Mouse (Mus musculus) kidney, adult 2 months (tissue): Measurements from ENCODE around the gene Dnajc16. TPM values are rescaled to one million over a fixed set of nuclear protein-coding genes. Genes with fewer than 3 reads are reported as not detected.

Source experiments
- DNase-seq: peaks from one replicate; pipeline ENCODE4 v3.0.0; 2021
- H3K27ac ChIP-seq: fragments of 200-500 bp; 2 replicates; pipeline ENCODE4 v1.5.1; 2012; ENCODE audit warnings: low read depth, low read length, control low read depth, inconsistent platforms; ENCODE audit not compliant: insufficient read depth
- H3K27me3 ChIP-seq: fragments of 200-500 bp; replicated peaks from 2 replicates; pipeline ENCODE4 v1.6.1; 2012; ENCODE audit warnings: mild to moderate bottlenecking, moderate library complexity, low read length, inconsistent platforms; ENCODE audit not compliant: control insufficient read depth, insufficient read depth
- H3K36me3 ChIP-seq: fragments of 200-500 bp; 2 replicates; pipeline ENCODE4 v1.6.1; 2012; ENCODE audit warnings: mild to moderate bottlenecking, moderate library complexity, low read length, inconsistent platforms; ENCODE audit not compliant: control insufficient read depth, insufficient read depth
- H3K4me1 ChIP-seq: fragments of 200-500 bp; 2 replicates; pipeline ENCODE4 v1.6.1; 2011; ENCODE audit warnings: low read length; ENCODE audit not compliant: control insufficient read depth, insufficient read depth
- H3K4me3 ChIP-seq: fragments of 200-500 bp; 2 replicates; pipeline ENCODE4 v1.5.1; 2011; ENCODE audit warnings: mild to moderate bottlenecking, low read depth, low read length, control low read depth; ENCODE audit not compliant: insufficient read depth
- CTCF ChIP-seq: fragments of 200-500 bp; conservative IDR thresholded peaks from 2 replicates; pipeline ENCODE4 v1.5.1; 2011; ENCODE audit warnings: low read depth, mild to moderate bottlenecking, control low read depth, low read length, moderate library complexity, mixed read lengths; ENCODE audit not compliant: insufficient read depth, insufficient read length
- POLR2A ChIP-seq: fragments of 200-500 bp; IDR thresholded peaks from one replicate; pipeline ENCODE4 v1.6.1; 2011; ENCODE audit warnings: low read depth, low read length, control low read depth
- WGBS: fragments of 180-500 bp; shearing (Covaris S2); methylation state at CpG from one replicate; pipeline ENCODE4 v1.1.7; 2018; 5-methylcytosine and 5-hydroxymethylcytosine counted together
- polyA plus RNA-seq: library from polyadenylated mRNA; depleted of rRNA; stranded (reverse); fragments of >200 nt; gene quantifications from 2 replicates; pipeline ENCODE4 v1.2.3, GENCODE M21; 2012; rRNA removed

The Dnajc16 gene
- polyA plus RNA-seq, 1 experiment: 12.6 TPM

GRCm38 (mm10) chr4:141720761-141721523 is 69.8 kb downstream of the Dnajc16 start:
- DNase-seq: no peak
- Histone ChIP-seq H3K4me1 (peaks cover 41% of the 10 kb centered on the region), H3K27me3 (no peaks in the 10 kb centered on the region), H3K36me3 (no peaks in the 10 kb centered on the region; the same call in 1 of the 2 replicates), H3K27ac (peak overlapping the region; percentile 53), H3K4me3 (no peak overlapping the region)
- TF ChIP-seq POLR2A (no peak), CTCF (no peak)
- WGBS: 13% methylated on average over 6 of the region's 6 CpGs

GRCm38 (mm10) chr4:141719304-141719703 is 71.4 kb downstream of the Dnajc16 start:
- no peak for DNase-seq
- Histone ChIP-seq H3K4me3 (no peak overlapping the region), H3K4me1 (peaks cover 41% of the 10 kb centered on the region), H3K27me3 (no peaks in the 10 kb centered on the region), H3K36me3 (no peaks in the 10 kb centered on the region; the same call in 1 of the 2 replicates), H3K27ac (no peak overlapping the region)
- 81% methylated on average over 1 of the region's 1 CpGs for WGBS
- TF ChIP-seq POLR2A (no peak), CTCF (no peak)

GRCm38 (mm10) chr4:141717633-141718032 is 73.1 kb downstream of the Dnajc16 start:
- H3K27me3 ChIP-seq: no peaks in the 10 kb centered on the region
- 75% methylated on average over 4 of the region's 4 CpGs for WGBS
- H3K36me3 ChIP-seq: peaks cover 2% of the 10 kb centered on the region; the same call in 1 of the 2 replicates
- H3K4me3 ChIP-seq: no peak overlapping the region
- TF ChIP-seq POLR2A: no peak
- TF ChIP-seq CTCF: no peak
- H3K4me1 ChIP-seq: peaks cover 38% of the 10 kb centered on the region
- no peak overlapping the region for H3K27ac ChIP-seq
- no peak for DNase-seq

- WGBS: 22% methylated on average over 2 of the region's 2 CpGs
- H3K27me3 ChIP-seq: no peaks in the 10 kb centered on the region
- H3K27ac ChIP-seq: peak overlapping the region; percentile 51; the same call in 1 of the 2 replicates
- H3K36me3 ChIP-seq: peaks cover 2% of the 10 kb centered on the region
- no peak for TF ChIP-seq CTCF
- no peak for TF ChIP-seq POLR2A
- no peak for DNase-seq
- peaks cover 22% of the 10 kb centered on the region for H3K4me1 ChIP-seq
- H3K4me3 ChIP-seq: no peak overlapping the region
Observed at GRCm38 (mm10) chr4:141715027-141715426, 75.7 kb downstream of the Dnajc16 start.

GRCm38 (mm10) chr4:141713598-141714142 is 77.1 kb downstream of the Dnajc16 start:
- 58% methylated on average over 5 of the region's 5 CpGs for WGBS
- H3K27ac ChIP-seq: no peak overlapping the region

GRCm38 (mm10) chr4:141711250-141711649 is 79.5 kb downstream of the Dnajc16 start:
- Histone ChIP-seq H3K4me3 (no peak overlapping the region), H3K27ac (no peak overlapping the region), H3K4me1 (peaks cover 20% of the 10 kb centered on the region), H3K36me3 (peaks cover 5% of the 10 kb centered on the region), H3K27me3 (no peaks in the 10 kb centered on the region)
- DNase-seq: no peak
- 100% methylated on average over 1 of the region's 1 CpGs for WGBS
- no peak for TF ChIP-seq POLR2A
- TF ChIP-seq CTCF: no peak

More at GRCm38 (mm10) chr4:141713598-141714142, 77.1 kb downstream of the Dnajc16 start:
- no peak for TF ChIP-seq POLR2A
- no peak for TF ChIP-seq CTCF
- Histone ChIP-seq H3K4me1 (peaks cover 20% of the 10 kb centered on the region), H3K36me3 (peaks cover 2% of the 10 kb centered on the region), H3K27me3 (no peaks in the 10 kb centered on the region), H3K4me3 (no peak overlapping the region)
- DNase-seq: no peak

Other genes with a start within 250 kb of the Dnajc16 start
- 10.2 and 10.5 TPM in 2 replicates for gene Fblim1, start 184.8 kb downstream of the Dnajc16 start, polyA plus RNA-seq
- gene Tmem82, start 172.3 kb downstream of the Dnajc16 start, polyA plus RNA-seq: 29.0 and 32.3 TPM in 2 replicates
- gene Slc25a34, start 167.1 kb downstream of the Dnajc16 start, polyA plus RNA-seq: 30.1 and 33.8 TPM in 2 replicates
- gene Plekhm2, start 126.0 kb downstream of the Dnajc16 start, polyA plus RNA-seq: 79.7 and 85.4 TPM in 2 replicates
- 18.2 and 25.8 TPM in 2 replicates for gene Rsc1a1, start 105.3 kb downstream of the Dnajc16 start, polyA plus RNA-seq
- 21.9 and 23.4 TPM in 2 replicates for gene Ddi2, start 67.5 kb downstream of the Dnajc16 start, polyA plus RNA-seq
- gene Agmat, start 44.3 kb downstream of the Dnajc16 start, polyA plus RNA-seq: 9.4 and 10.8 TPM in 2 replicates
- gene Casp9, start 2.7 kb upstream of the Dnajc16 start, polyA plus RNA-seq: 22.2 and 23.7 TPM in 2 replicates
- 0.52 TPM in 1 of 2 replicates, not detected in the other for gene Cela2a, start 35.2 kb upstream of the Dnajc16 start, polyA plus RNA-seq
- gene Ctrc, start 55.4 kb upstream of the Dnajc16 start, polyA plus RNA-seq: 0.10 TPM in 1 of 2 replicates, not detected in the other
- gene Efhd2, start 84.0 kb upstream of the Dnajc16 start, polyA plus RNA-seq: 36.3 and 41.0 TPM in 2 replicates
- 0.18 and 0.28 TPM in 2 replicates for gene Fhad1, start 224.2 kb upstream of the Dnajc16 start, polyA plus RNA-seq